Mouse (Mus musculus) brain, embryonic 14.5 days (tissue): ENCODE results near the gene Ngdn.

ENCODE experiments used
- CTCF ChIP-seq: fragments of 200-500 bp; IDR thresholded peaks from 2 replicates; pipeline ENCODE4 v1.5.1; 2012; ENCODE audit warnings: inconsistent platforms, mild to moderate bottlenecking, moderate library complexity, borderline replicate concordance; ENCODE audit not compliant: insufficient read depth, insufficient read length; ENCODE audit errors: extremely low read depth
- POLR2A ChIP-seq: fragments of 200-500 bp; IDR thresholded peaks from 2 replicates; pipeline ENCODE4 v1.6.1; 2012; ENCODE audit warnings: mild to moderate bottlenecking, inconsistent platforms, borderline replicate concordance; ENCODE audit not compliant: poor library complexity, insufficient read depth, insufficient read length, severe bottlenecking; ENCODE audit errors: extremely low read depth

GRCm38 (mm10) chr14:55003878-55004855 lies 11.1 kb upstream of the Ngdn start:
- TF ChIP-seq CTCF = no peak
- TF ChIP-seq POLR2A = no peak
